Mouse (Mus musculus) G1E (cell line): ENCODE results near the gene Zcchc4. TPM values are rescaled to one million over a fixed set of nuclear protein-coding genes. Genes with fewer than 3 reads are reported as not detected.
"Not testable (repeated sequence)": the region's sequence is repeated elsewhere in the genome, so short reads cannot be mapped to it uniquely, and the experiment has no call there.

Experiments used
- ATAC-seq: 2 replicates; pipeline ENCODE4 v1.8.0; 2016; ENCODE audit warnings: mild to moderate bottlenecking; ENCODE audit not compliant: insufficient number of reproducible peaks, poor library complexity, low FRiP score, severe bottlenecking; ENCODE audit errors: extremely low read depth
- DNase-seq: peaks from one replicate; pipeline ENCODE4 v3.0.0; 2012; ENCODE audit warnings: low spot score
- H3K27me3 ChIP-seq: 2 replicates; pipeline ENCODE4 v1.6.1; 2012; ENCODE audit warnings: mild to moderate bottlenecking, low read length, inconsistent platforms; ENCODE audit not compliant: insufficient read depth
- H3K36me3 ChIP-seq: replicated peaks from 2 replicates; pipeline ENCODE3; 2012; ENCODE audit warnings: mild to moderate bottlenecking, inconsistent platforms
- H3K4me1 ChIP-seq: 2 replicates; pipeline ENCODE4 v1.6.1; 2012; ENCODE audit warnings: low read depth, low read length, inconsistent platforms, mixed read lengths; ENCODE audit not compliant: insufficient read depth
- H3K4me3 ChIP-seq: 2 replicates; pipeline ENCODE4 v1.5.1; 2012; ENCODE audit warnings: low read depth, mild to moderate bottlenecking, inconsistent platforms, low read length, moderate library complexity, mixed read lengths
- H3K9me3 ChIP-seq: replicated peaks from 2 replicates; pipeline ENCODE4 v1.6.1; 2012; ENCODE audit warnings: inconsistent platforms
- CTCF ChIP-seq: IDR thresholded peaks from 2 replicates; pipeline ENCODE4 v1.5.1; 2012; ENCODE audit warnings: low read depth, low read length, inconsistent platforms, mixed read lengths
- GATA1 ChIP-seq: IDR thresholded peaks from 2 replicates; pipeline ENCODE4 v1.6.1; 2012; ENCODE audit warnings: borderline replicate concordance, low read length, inconsistent platforms, mixed read lengths
- GATA2 ChIP-seq: IDR thresholded peaks from 2 replicates; pipeline ENCODE4 v1.6.1; 2012; ENCODE audit warnings: low read depth, low read length, inconsistent platforms, borderline replicate concordance
- POLR2AphosphoS5 ChIP-seq: IDR thresholded peaks from 2 replicates; pipeline ENCODE4 v1.6.1; 2012; ENCODE audit warnings: low read depth, low read length, inconsistent platforms; ENCODE audit not compliant: insufficient replicate concordance
- TAL1 ChIP-seq: conservative IDR thresholded peaks from 2 replicates; pipeline ENCODE4 v1.6.1; 2012; ENCODE audit warnings: low read depth, low read length, inconsistent platforms, mixed read lengths
- polyA plus RNA-seq: library from polyadenylated mRNA; stranded (reverse); fragments of >175 nt; gene quantifications from 2 replicates; pipeline ENCODE4 v1.2.3, GENCODE M21; 2012
- total RNA-seq, 2 experiments: library from RNA; stranded (forward) in 1 of 2; stranded (reverse) in 1 of 2; fragments of 200-1000 nt in 1 of 2; fragments of >200 nt in 1 of 2; fragmentation: Nextera tagmentation in 1 of 2; gene quantifications; 2 replicates each; pipeline ENCODE4 v1.2.3; 2014 to 2017

The Zcchc4 gene
- total and polyA plus RNA-seq, 3 experiments = 12.4 to 76.8 (median 48.1) TPM

GRCm38 (mm10) chr5:52755989-52756388, 19.2 kb upstream of the Zcchc4 start:
- Histone ChIP-seq H3K27me3 (no peaks in the 10 kb centered on the region), H3K4me1 (no peaks in the 10 kb centered on the region), H3K9me3 (no peaks in the 10 kb centered on the region), H3K36me3 (peaks cover 55% of the 10 kb centered on the region), H3K4me3 (no peak overlapping the region)
- no peak for TF ChIP-seq GATA1
- TF ChIP-seq GATA2 = no peak
- no peak for TF ChIP-seq POLR2AphosphoS5
- no peak for TF ChIP-seq TAL1
- no peak for TF ChIP-seq CTCF
- DNase-seq (no peak), ATAC-seq (no peak)

DNA sequence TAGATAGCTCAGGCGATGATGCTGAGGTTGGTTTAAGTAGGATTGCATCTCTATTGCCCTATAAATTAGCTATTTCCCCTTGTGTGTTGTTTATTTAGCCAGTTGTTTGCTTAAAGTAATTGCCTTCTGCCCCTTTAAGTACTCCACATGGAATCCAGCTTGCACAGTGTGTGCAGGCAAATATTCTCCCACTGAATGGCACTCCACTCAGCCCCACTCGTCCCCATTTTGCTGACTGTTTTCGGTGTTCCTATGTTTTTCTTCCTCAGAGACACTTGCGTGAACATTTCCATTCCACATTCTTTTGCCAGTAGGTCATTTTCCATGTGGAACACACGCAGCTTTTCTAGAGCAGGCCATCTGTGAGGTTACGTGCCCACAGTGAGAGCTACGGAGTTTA, 12.6 kb upstream of the Zcchc4 start:
- Histone ChIP-seq H3K4me3 (no peak overlapping the region), H3K27me3 (no peaks in the 10 kb centered on the region), H3K36me3 (peaks cover 60% of the 10 kb centered on the region), H3K4me1 (no peaks in the 10 kb centered on the region), H3K9me3 (no peaks in the 10 kb centered on the region)
- no peak for ATAC-seq
- DNase-seq = no peak
- TF ChIP-seq POLR2AphosphoS5 = no peak
- TF ChIP-seq GATA2 = no peak
- TF ChIP-seq CTCF = no peak
- no peak for TF ChIP-seq TAL1
- TF ChIP-seq GATA1 = no peak

DNA sequence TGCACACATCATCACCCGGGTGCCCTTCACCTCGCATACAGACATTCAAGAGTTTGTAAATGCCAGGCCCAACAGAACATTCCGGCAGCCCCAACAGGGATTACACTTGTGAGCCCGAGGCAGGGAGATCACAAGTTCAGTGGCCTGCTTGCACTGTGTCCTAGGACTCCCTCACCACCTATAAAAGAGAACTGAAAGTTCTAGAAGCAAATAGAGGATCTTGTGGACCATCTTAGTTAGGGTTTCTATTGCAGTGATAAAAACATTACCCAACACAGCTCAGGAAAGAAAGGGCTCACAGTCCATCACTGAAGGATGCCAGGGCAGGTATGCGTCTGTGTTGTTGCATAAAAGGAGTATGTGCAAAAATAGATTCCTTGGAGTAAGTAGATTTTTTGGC, 942 bp upstream of the Zcchc4 start:
- DNase-seq (no peak), ATAC-seq (no peak)
- TF ChIP-seq GATA1 = no peak
- TF ChIP-seq TAL1 = no peak
- TF ChIP-seq POLR2AphosphoS5 = no peak
- TF ChIP-seq GATA2 = no peak
- no peak for TF ChIP-seq CTCF
- Histone ChIP-seq H3K4me1 (peaks cover 15% of the 10 kb centered on the region), H3K9me3 (no peaks in the 10 kb centered on the region), H3K27me3 (no peaks in the 10 kb centered on the region), H3K4me3 (no peak overlapping the region), H3K36me3 (peaks cover 15% of the 10 kb centered on the region)

GRCm38 (mm10) chr5:52776466-52777354, 1.5 kb downstream of the Zcchc4 start:
- peak; percentile 88 for ATAC-seq
- H3K36me3 ChIP-seq, H3K27me3 ChIP-seq, H3K9me3 ChIP-seq, DNase-seq, H3K4me3 ChIP-seq: not testable (repeated sequence)
- H3K4me1 ChIP-seq = peaks cover 15% of the 10 kb centered on the region
- peak; percentile 65 for TF ChIP-seq TAL1

DNA sequence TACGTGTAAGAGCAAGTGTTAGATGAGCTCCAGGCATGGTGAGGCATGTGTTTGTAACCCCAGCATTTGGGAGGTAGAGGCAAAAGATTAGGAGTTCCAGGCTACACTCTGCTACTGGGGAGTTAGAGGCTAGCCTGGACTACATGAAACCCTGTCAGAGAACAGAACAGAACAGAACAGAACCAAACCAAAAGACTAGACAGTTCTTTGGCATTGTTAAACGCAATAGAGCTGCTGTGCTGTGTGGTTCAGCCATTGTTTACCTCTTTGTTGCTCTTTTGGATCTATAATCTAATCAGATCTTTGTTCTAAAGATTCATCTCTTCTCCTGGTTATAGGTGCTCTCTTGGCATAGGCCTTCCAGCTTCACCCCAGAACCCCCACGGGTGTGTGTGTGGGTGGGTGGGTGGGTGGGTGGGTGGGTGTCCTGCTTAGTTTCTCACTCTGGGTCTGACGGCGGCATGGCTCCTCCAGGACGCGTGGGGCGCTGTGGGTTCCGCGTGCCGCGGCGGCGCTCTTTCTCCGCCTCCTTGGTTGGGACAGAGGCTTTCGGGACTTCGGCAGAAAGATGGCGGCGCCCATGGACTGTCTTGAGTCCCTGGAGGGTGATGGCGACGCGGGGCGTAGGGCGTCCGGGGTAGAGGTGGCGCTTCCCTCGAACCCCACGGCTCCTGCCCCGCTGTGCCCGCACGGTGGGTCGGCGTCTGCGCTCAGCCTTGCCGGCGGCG, 7.5 kb downstream of the Zcchc4 start:
- ATAC-seq (peak; percentile 42), DNase-seq (peak; percentile 82)
- H3K27me3 ChIP-seq = no peaks in the 10 kb centered on the region

DNA sequence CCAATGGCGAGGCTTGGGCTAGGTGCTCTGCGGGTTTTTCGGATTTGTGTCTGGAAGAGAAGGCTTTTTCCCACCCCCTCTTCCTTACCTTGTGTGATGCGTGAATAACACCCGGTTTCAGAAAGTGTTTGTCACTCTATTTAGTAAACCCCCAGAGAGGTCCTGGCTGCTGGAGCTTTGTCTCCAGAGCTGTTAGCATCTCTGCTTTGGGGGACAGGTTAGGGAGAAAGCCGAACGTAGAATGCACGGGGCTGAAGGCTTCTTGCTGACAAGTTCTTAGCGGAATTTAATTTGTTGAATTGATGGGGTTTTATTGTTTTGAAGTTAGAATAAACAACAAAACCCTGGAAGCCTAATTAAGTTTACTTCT, 8.0 kb downstream of the Zcchc4 start:
- no peak for TF ChIP-seq GATA2
- no peak for TF ChIP-seq GATA1
- TF ChIP-seq POLR2AphosphoS5 = no peak
- no peak for TF ChIP-seq TAL1
- no peak for ATAC-seq

More for the DNA sequence above, 7.5 kb downstream of the Zcchc4 start:
- Histone ChIP-seq H3K4me3 (peak overlapping the region; percentile 98), H3K9me3 (no peaks in the 10 kb centered on the region), H3K4me1 (peaks cover 35% of the 10 kb centered on the region), H3K36me3 (peaks cover 18% of the 10 kb centered on the region)
- peak; percentile 17; the same call in 1 of the 2 replicates for TF ChIP-seq CTCF
- TF ChIP-seq GATA2 = no peak
- no peak for TF ChIP-seq POLR2AphosphoS5
- TF ChIP-seq TAL1 = no peak
- TF ChIP-seq GATA1 = no peak

More for the DNA sequence above, 8.0 kb downstream of the Zcchc4 start:
- H3K4me1 ChIP-seq = peaks cover 40% of the 10 kb centered on the region
- peak; percentile 14 for DNase-seq
- H3K4me3 ChIP-seq = peak overlapping the region; percentile 98
- H3K9me3 ChIP-seq = no peaks in the 10 kb centered on the region
- peaks cover 21% of the 10 kb centered on the region for H3K36me3 ChIP-seq
- H3K27me3 ChIP-seq = no peaks in the 10 kb centered on the region
